In the genomic region with DNA sequence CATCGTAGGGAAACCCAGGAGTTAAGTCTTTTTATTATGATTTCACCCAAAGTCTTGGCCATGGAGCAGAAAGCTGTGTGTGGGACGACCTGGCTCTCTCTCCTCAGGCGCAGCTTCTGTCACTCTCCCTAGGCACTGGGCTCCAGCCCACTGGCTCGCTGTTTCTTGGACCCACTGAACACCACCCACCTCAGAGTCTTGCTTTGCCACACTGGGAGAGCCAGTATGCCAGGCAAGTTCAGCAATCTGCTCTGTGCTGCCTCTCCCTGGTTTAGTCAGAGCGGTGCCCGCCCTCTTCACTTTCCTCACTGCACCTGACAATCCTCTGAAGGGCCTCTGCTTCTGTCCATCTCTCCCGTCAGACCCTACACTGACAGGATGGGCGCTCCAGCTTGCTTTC, we compare ENCODE assay signal across 15 mouse cellular contexts.
DNase-seq lines count a peak whose midpoint lies in the region; ATAC-seq lines count a peak whose summit lies in the region.
"Had no signal": no experiment of that assay in that cellular context is flagged by ENCODE, and none has a peak within 500 bp of the region (broad histone marks: within the 10 kb centered on the region; RNA-seq: fewer than 3 reads in every experiment).

No protein-coding gene starts in this region.

- WGBS in embryonic facial prominence, embryonic 15.5 days: 75% methylated on average over 8 of the region's 8 CpGs

- no peak overlapping the region for H3K4me3 ChIP-seq in embryonic facial prominence, embryonic 15.5 days (replicated peaks)
- H3K4me3 ChIP-seq: intestine, embryonic 15.5 days had no signal

- H3K4me1 ChIP-seq in embryonic facial prominence, embryonic 15.5 days: peaks cover 22% of the 10 kb centered on the region
- H3K4me1 ChIP-seq: intestine, embryonic 15.5 days had no signal

- peak; percentile 18 for DNase-seq in layer of hippocampus, adult 11-12 months (ENCODE audit: low spot score)
- no peak for DNase-seq in layer of hippocampus, adult 9-10 months (ENCODE audit: low spot score)
- peak; percentile 38 to 67 for DNase-seq in left cerebral cortex, adult 18-20 months (ENCODE audit: low spot score in 2 of 2)
- peak; percentile 23 to 27 for DNase-seq in right cerebral cortex, adult 2 months (ENCODE audit: low spot score in 2 of 2)
- no peak for DNase-seq in urinary bladder, postnatal 14 days (ENCODE audit: low spot score)
- no peak for DNase-seq in retina, embryonic 14.5 days (ENCODE audit: low spot score)
- no peak for DNase-seq in heart, adult 11 months
- DNase-seq: cerebellum, postnatal 36 days; kidney, postnatal 36 days; lung, adult 2 months; spleen, adult 18-20 months had no signal

- H3K27ac ChIP-seq in embryonic facial prominence, embryonic 15.5 days (replicated peaks): peak overlapping the region; percentile 71
- H3K27ac ChIP-seq: intestine, embryonic 15.5 days had no signal

- H3K9ac ChIP-seq in embryonic facial prominence, embryonic 15.5 days: no peak overlapping the region
- H3K9ac ChIP-seq: intestine, embryonic 15.5 days had no signal

- H3K9me3 ChIP-seq in embryonic facial prominence, embryonic 15.5 days (replicated peaks): no peaks in the 10 kb centered on the region
- H3K9me3 ChIP-seq: intestine, embryonic 15.5 days had no signal

- H3K4me2 ChIP-seq in embryonic facial prominence, embryonic 15.5 days (replicated peaks): no peak overlapping the region
- H3K4me2 ChIP-seq: heart, embryonic 11.5 days; intestine, embryonic 15.5 days had no signal

- no peak for ATAC-seq in embryonic facial prominence, embryonic 15.5 days (ENCODE audit: insufficient number of reproducible peaks, low FRiP score, low TSS enrichment, low read depth)
- ATAC-seq: CD4-positive, CD25-positive, alpha-beta regulatory T cell, adult 4 months; intestine, embryonic 15.5 days had no signal

- H3K36me3 ChIP-seq in embryonic facial prominence, embryonic 15.5 days: 0 out of 2 replicates have a peak, but pooled peaks cover 7% of the 10 kb centered on the region
- H3K36me3 ChIP-seq: intestine, embryonic 15.5 days had no signal

- H3K27me3 ChIP-seq in embryonic facial prominence, embryonic 15.5 days: no peaks in the 10 kb centered on the region
- H3K27me3 ChIP-seq: intestine, embryonic 15.5 days had no signal

Comparison
In these comparisons a context has a peak if more than half of its experiments do, and no peak if none do; other contexts are left out.
1. DNase-seq: peak in layer of hippocampus, adult 11-12 months (single experiment), left cerebral cortex, adult 18-20 months (2 of 2) and right cerebral cortex, adult 2 months (2 of 2); none in layer of hippocampus, adult 9-10 months (single experiment), urinary bladder, postnatal 14 days (single experiment), retina, embryonic 14.5 days (single experiment) and heart, adult 11 months (single experiment).